Mouse (Mus musculus) midbrain, embryonic 10.5 days (tissue): ENCODE data around the gene A730061H03Rik. TPM values are rescaled to one million over a fixed set of nuclear protein-coding genes. Genes with fewer than 3 reads are reported as not detected.

Experiments
- DNase-seq: peaks from one replicate; pipeline ENCODE4 v3.0.0-alpha.2; 2017; ENCODE audit warnings: low spot score
- H3K27ac ChIP-seq: fragments of 300-500 bp; sonication (generic); replicated peaks from 2 replicates; pipeline ENCODE4 v1.5.1; 2016; ENCODE audit warnings: mild to moderate bottlenecking
- H3K27me3 ChIP-seq: fragments of 300-500 bp; sonication (generic); 2 replicates; pipeline ENCODE4 v1.6.1; 2016; ENCODE audit warnings: low read depth, mild to moderate bottlenecking; ENCODE audit not compliant: poor library complexity, severe bottlenecking
- H3K36me3 ChIP-seq: fragments of 300-500 bp; sonication (generic); 2 replicates; pipeline ENCODE4 v1.6.1; 2016; ENCODE audit warnings: mild to moderate bottlenecking, moderate library complexity
- H3K4me1 ChIP-seq: fragments of 300-500 bp; sonication (generic); 2 replicates; pipeline ENCODE4 v1.6.1; 2016
- H3K4me3 ChIP-seq: fragments of 300-500 bp; sonication (generic); 2 replicates; pipeline ENCODE4 v1.5.1; 2016; ENCODE audit warnings: mild to moderate bottlenecking, moderate library complexity
- H3K9me3 ChIP-seq: fragments of 300-500 bp; sonication (generic); replicated peaks from 2 replicates; pipeline ENCODE4 v1.6.1; 2016; ENCODE audit warnings: mild to moderate bottlenecking
- WGBS: fragments of 180-500 bp; shearing (Covaris S2); methylation state at CpG from one replicate; pipeline ENCODE4 v1.1.7; 2016; 5-methylcytosine and 5-hydroxymethylcytosine counted together
- polyA plus RNA-seq: library from polyadenylated mRNA; unstranded; fragments of >200 nt; fragmentation: Nextera tagmentation; extraction: Ambion mirVana; gene quantifications from 2 replicates; pipeline ENCODE4 v1.2.1, GENCODE M21; 2016

A730061H03Rik gene
- polyA plus RNA-seq, 1 experiment from 2014 or later, result 0.30 TPM

GRCm38 (mm10) chr14:55590748-55591330, 30.6 kb upstream of the A730061H03Rik start, which contains the start of gene Psme2:
TSS of gene Psme2 (minus strand) at chr14:55591113.
- H3K36me3 ChIP-seq, result peaks cover 50% of the 10 kb centered on the region
- 2% methylated on average over 22 of the region's 22 CpGs for WGBS

GRCm38 (mm10) chr14:55589771-55590448, 29.7 kb upstream of the A730061H03Rik start:
- 91% methylated on average over 11 of the region's 11 CpGs for WGBS
- peaks cover under 1% of the 10 kb centered on the region; the same call in 1 of the 2 replicates for H3K27me3 ChIP-seq
- H3K27ac ChIP-seq, result peak overlapping the region; percentile 93
- peaks cover 41% of the 10 kb centered on the region for H3K36me3 ChIP-seq
- no peaks in the 10 kb centered on the region for H3K9me3 ChIP-seq
- peaks cover 42% of the 10 kb centered on the region for H3K4me1 ChIP-seq
- no peak for DNase-seq
- peak overlapping the region; percentile 95 for H3K4me3 ChIP-seq

More at GRCm38 (mm10) chr14:55590748-55591330, 30.6 kb upstream of the A730061H03Rik start, which contains the start of gene Psme2:
- peak within 1 kb of the TSS; percentile 95 for H3K4me3 ChIP-seq
- peaks cover 37% of the 10 kb centered on the region for H3K4me1 ChIP-seq
- peak; percentile 92 for DNase-seq
- no peaks in the 10 kb centered on the region for H3K9me3 ChIP-seq
- peak within 1 kb of the TSS; percentile 93 for H3K27ac ChIP-seq
- no peaks in the 10 kb centered on the region for H3K27me3 ChIP-seq

- H3K4me3 ChIP-seq, result peak overlapping the region; percentile 18; the same call in 1 of the 2 replicates
- peaks cover 34% of the 10 kb centered on the region for H3K36me3 ChIP-seq
- 89% methylated on average over 5 of the region's 5 CpGs for WGBS
- no peaks in the 10 kb centered on the region for H3K9me3 ChIP-seq
- peaks cover 48% of the 10 kb centered on the region for H3K4me1 ChIP-seq
- peaks cover 7% of the 10 kb centered on the region for H3K27me3 ChIP-seq
- no peak for DNase-seq
- no peak overlapping the region for H3K27ac ChIP-seq
Measured at GRCm38 (mm10) chr14:55589271-55589670, 29.1 kb upstream of the A730061H03Rik start.

GRCm38 (mm10) chr14:55586149-55586548, 25.9 kb upstream of the A730061H03Rik start:
- Histone ChIP-seq H3K27ac (no peak overlapping the region), H3K27me3 (peaks cover 17% of the 10 kb centered on the region), H3K4me3 (no peak overlapping the region), H3K9me3 (no peaks in the 10 kb centered on the region), H3K36me3 (peaks cover 37% of the 10 kb centered on the region), H3K4me1 (peaks cover 30% of the 10 kb centered on the region)
- DNase-seq, result no peak
- WGBS, result 91% methylated on average over 2 of the region's 2 CpGs

- H3K4me1 ChIP-seq, result peaks cover 24% of the 10 kb centered on the region
- WGBS, result 65% methylated on average over 6 of the region's 6 CpGs
- H3K36me3 ChIP-seq, result peaks cover 43% of the 10 kb centered on the region
- no peak for DNase-seq
- H3K27ac ChIP-seq, result no peak overlapping the region
- H3K9me3 ChIP-seq, result no peaks in the 10 kb centered on the region
- H3K4me3 ChIP-seq, result peak overlapping the region; percentile 68; the same call in 1 of the 2 replicates
- H3K27me3 ChIP-seq, result peaks cover 17% of the 10 kb centered on the region
Measured at GRCm38 (mm10) chr14:55585566-55585960, 25.4 kb upstream of the A730061H03Rik start.

- peak within 1 kb of the TSS; percentile 79 for H3K27ac ChIP-seq
- no peaks in the 10 kb centered on the region for H3K9me3 ChIP-seq
- H3K4me3 ChIP-seq, result peak within 1 kb of the TSS; percentile 68
- peaks cover 17% of the 10 kb centered on the region for H3K27me3 ChIP-seq
- 2% methylated on average over 43 of the region's 43 CpGs for WGBS
- peak; percentile 69 for DNase-seq
- H3K4me1 ChIP-seq, result peaks cover 18% of the 10 kb centered on the region
- H3K36me3 ChIP-seq, result peaks cover 49% of the 10 kb centered on the region
Measured at GRCm38 (mm10) chr14:55584702-55585565, 24.7 kb upstream of the A730061H03Rik start, which contains the start of gene Emc9. TSS of gene Emc9 (minus strand) at chr14:55585302.

GRCm38 (mm10) chr14:55584303-55584701, 24.1 kb upstream of the A730061H03Rik start:
- WGBS, result 40% methylated on average over 5 of the region's 5 CpGs

GRCm38 (mm10) chr14:55581981-55582681, 21.9 kb upstream of the A730061H03Rik start:
- no peak for DNase-seq
- WGBS, result 82% methylated on average over 9 of the region's 9 CpGs
- H3K27me3 ChIP-seq, result peaks cover 17% of the 10 kb centered on the region
- H3K36me3 ChIP-seq, result peaks cover 31% of the 10 kb centered on the region
- H3K4me1 ChIP-seq, result peaks cover 30% of the 10 kb centered on the region
- H3K27ac ChIP-seq, result no peak overlapping the region
- H3K4me3 ChIP-seq, result no peak overlapping the region
- no peaks in the 10 kb centered on the region for H3K9me3 ChIP-seq

More at GRCm38 (mm10) chr14:55584303-55584701, 24.1 kb upstream of the A730061H03Rik start:
- Histone ChIP-seq H3K4me1 (peaks cover 15% of the 10 kb centered on the region), H3K4me3 (peak overlapping the region; percentile 68), H3K27ac (peak overlapping the region; percentile 79), H3K36me3 (peaks cover 52% of the 10 kb centered on the region), H3K9me3 (no peaks in the 10 kb centered on the region), H3K27me3 (peaks cover 17% of the 10 kb centered on the region)
- DNase-seq, result no peak

GRCm38 (mm10) chr14:55580731-55581130, 20.5 kb upstream of the A730061H03Rik start:
- WGBS, result 96% methylated on average over 16 of the region's 16 CpGs
- peaks cover 30% of the 10 kb centered on the region for H3K4me1 ChIP-seq
- H3K9me3 ChIP-seq, result no peaks in the 10 kb centered on the region
- H3K4me3 ChIP-seq, result no peak overlapping the region
- DNase-seq, result no peak
- H3K36me3 ChIP-seq, result peaks cover 27% of the 10 kb centered on the region
- no peak overlapping the region for H3K27ac ChIP-seq
- H3K27me3 ChIP-seq, result peaks cover 17% of the 10 kb centered on the region

- H3K9me3 ChIP-seq, result no peaks in the 10 kb centered on the region
- 83% methylated on average over 23 of the region's 23 CpGs for WGBS
Measured at GRCm38 (mm10) chr14:55579511-55580496, 19.6 kb upstream of the A730061H03Rik start.

GRCm38 (mm10) chr14:55578668-55579269, 18.6 kb upstream of the A730061H03Rik start:
- no peak for DNase-seq
- Histone ChIP-seq H3K27ac (peak overlapping the region; percentile 87), H3K4me3 (peak overlapping the region; percentile 64), H3K9me3 (no peaks in the 10 kb centered on the region), H3K4me1 (peaks cover 20% of the 10 kb centered on the region), H3K36me3 (peaks cover 27% of the 10 kb centered on the region), H3K27me3 (peaks cover 5% of the 10 kb centered on the region)
- WGBS, result 31% methylated on average over 6 of the region's 6 CpGs

More at GRCm38 (mm10) chr14:55579511-55580496, 19.6 kb upstream of the A730061H03Rik start:
- Histone ChIP-seq H3K27ac (no peak overlapping the region), H3K36me3 (peaks cover 27% of the 10 kb centered on the region), H3K27me3 (peaks cover 15% of the 10 kb centered on the region), H3K4me3 (no peak overlapping the region), H3K4me1 (peaks cover 25% of the 10 kb centered on the region)
- DNase-seq, result no peak
